Mouse (Mus musculus) stomach, postnatal 0 days (tissue): ENCODE data around the gene Phpt1. TPM values are rescaled to one million over a fixed set of nuclear protein-coding genes. Genes with fewer than 3 reads are reported as not detected.
A peak's percentile ranks its signal among the peaks of the same experiment; 100 is the strongest.

Experiments used
- ATAC-seq: fragments of 200-750 bp; cut with Nextera tagmentation; 2 replicates; pipeline ENCODE4 v1.8.0; 2017; ENCODE audit not compliant: low FRiP score, low TSS enrichment
- DNase-seq: peaks from one replicate; pipeline ENCODE4 v3.0.0-alpha.2; 2016; ENCODE audit warnings: low spot score
- H3K27ac ChIP-seq: fragments of 300-500 bp; sonication (generic); replicated peaks from 2 replicates; pipeline ENCODE4 v1.5.1; 2014; ENCODE audit warnings: mild to moderate bottlenecking, control low read depth
- H3K27me3 ChIP-seq: fragments of 300-500 bp; sonication (generic); 2 replicates; pipeline ENCODE4 v1.6.1; 2014; ENCODE audit warnings: low read length; ENCODE audit not compliant: control insufficient read depth, insufficient read depth
- H3K36me3 ChIP-seq: fragments of 300-500 bp; sonication (generic); 2 replicates; pipeline ENCODE4 v1.6.1; 2014; ENCODE audit warnings: low read length, mixed read lengths; ENCODE audit not compliant: control insufficient read depth, insufficient read depth
- H3K4me1 ChIP-seq: fragments of 300-500 bp; sonication (generic); replicated peaks from 2 replicates; pipeline ENCODE4 v1.6.1; 2014; ENCODE audit warnings: antibody characterized with exemption; ENCODE audit not compliant: control insufficient read depth, insufficient read depth
- H3K4me2 ChIP-seq: fragments of 300-500 bp; sonication (generic); replicated peaks from 2 replicates; pipeline ENCODE4 v1.6.1; 2014; ENCODE audit warnings: low read depth, mild to moderate bottlenecking, control low read depth, moderate library complexity
- H3K4me3 ChIP-seq: fragments of 300-500 bp; sonication (generic); 2 replicates; pipeline ENCODE4 v1.5.1; 2014; ENCODE audit warnings: low read depth, low read length, control low read depth
- H3K9ac ChIP-seq: fragments of 300-500 bp; sonication (generic); 2 replicates; pipeline ENCODE4 v1.6.1; 2014; ENCODE audit warnings: mild to moderate bottlenecking, low read length, control low read depth, mixed read lengths
- H3K9me3 ChIP-seq: fragments of 300-500 bp; sonication (generic); 2 replicates; pipeline ENCODE4 v1.6.1; 2016; ENCODE audit warnings: low read length; ENCODE audit not compliant: control insufficient read depth
- CTCF ChIP-seq: IDR thresholded peaks from 2 replicates; pipeline ENCODE4 v1.5.1; 2016; ENCODE audit warnings: antibody characterized with exemption, low read depth, mild to moderate bottlenecking, moderate library complexity
- EP300 ChIP-seq: optimal IDR thresholded peaks from 2 replicates; pipeline ENCODE3; 2016; ENCODE audit warnings: antibody characterized with exemption
- WGBS: fragments of 180-500 bp; shearing (Covaris S2); extraction: QIAGEN DNeasy Blood & Tissue Kit; methylation state at CpG from one replicate; pipeline ENCODE4 v1.1.7; 2014; 5-methylcytosine and 5-hydroxymethylcytosine counted together
- polyA plus RNA-seq: library from polyadenylated mRNA; unstranded; fragments of >200 nt; fragmentation: Nextera tagmentation; extraction: Ambion mirVana; gene quantifications from 2 replicates; pipeline ENCODE4 v1.2.1, GENCODE M21; 2015

Phpt1 gene
- polyA plus RNA-seq, 1 experiment from 2014 or later, result 87.5 TPM

DNA sequence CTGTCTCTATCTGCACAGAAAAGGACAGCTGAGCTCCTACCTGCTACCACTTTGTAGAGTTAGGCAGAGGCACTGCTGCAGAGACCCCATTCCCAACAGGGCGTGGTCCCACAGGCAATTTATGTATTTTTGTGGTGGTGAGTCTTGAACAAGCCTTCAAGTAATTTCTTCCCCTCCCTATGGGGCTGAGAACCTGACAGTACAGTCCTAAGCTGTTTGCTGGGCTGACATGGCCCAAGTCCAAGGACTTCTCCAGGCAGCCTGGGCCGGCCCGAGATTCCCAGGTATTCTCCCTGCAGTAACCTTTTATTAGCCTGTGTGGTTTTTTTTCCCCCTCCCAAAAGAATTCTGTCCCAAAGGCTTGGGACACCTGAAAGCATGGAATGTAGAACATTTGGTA is 9.1 kb upstream of the Phpt1 start:
- H3K4me1 ChIP-seq, result peaks cover 8% of the 10 kb centered on the region; the same call in 1 of the 2 replicates
- no peak overlapping the region for H3K9ac ChIP-seq
- ATAC-seq (no peak), DNase-seq (no peak)
- peaks cover 7% of the 10 kb centered on the region for H3K36me3 ChIP-seq
- no peak overlapping the region for H3K4me2 ChIP-seq
- no peaks in the 10 kb centered on the region for H3K9me3 ChIP-seq
- no peak for TF ChIP-seq CTCF
- no peak for TF ChIP-seq EP300
- no peak overlapping the region for H3K27ac ChIP-seq
- 82% methylated on average over 3 of the region's 3 CpGs for WGBS
- no peak overlapping the region for H3K4me3 ChIP-seq
- peaks cover 9% of the 10 kb centered on the region for H3K27me3 ChIP-seq

DNA sequence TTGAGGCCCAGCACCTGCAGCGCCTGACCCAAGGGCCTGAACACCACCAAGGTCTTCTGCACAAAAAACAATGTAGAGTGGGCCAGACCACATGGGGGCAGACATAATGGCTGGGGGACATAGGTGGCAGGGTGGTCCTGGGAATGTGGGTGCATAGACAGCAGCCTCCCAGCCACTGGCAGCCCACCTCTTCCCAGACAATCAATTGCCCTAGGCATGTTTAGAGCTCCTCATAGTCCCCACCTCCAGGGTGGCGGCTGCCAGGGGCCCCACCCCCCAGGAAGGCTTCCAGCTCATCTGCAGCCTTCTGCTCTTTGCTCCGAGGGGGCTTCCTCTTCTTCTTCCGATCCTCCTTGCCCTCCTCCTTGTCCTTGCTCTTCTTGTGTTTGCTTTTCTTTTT is 8.5 kb upstream of the Phpt1 start:
- ATAC-seq, result no peak
- DNase-seq, result no peak
- Histone ChIP-seq H3K27ac (no peak overlapping the region), H3K9me3 (no peaks in the 10 kb centered on the region), H3K4me2 (no peak overlapping the region), H3K4me3 (no peak overlapping the region), H3K9ac (no peak overlapping the region), H3K4me1 (peaks cover 8% of the 10 kb centered on the region; the same call in 1 of the 2 replicates), H3K27me3 (peaks cover 15% of the 10 kb centered on the region), H3K36me3 (peaks cover 7% of the 10 kb centered on the region)
- no peak for TF ChIP-seq CTCF
- no peak for TF ChIP-seq EP300
- 44% methylated on average over 3 of the region's 4 CpGs for WGBS

DNA sequence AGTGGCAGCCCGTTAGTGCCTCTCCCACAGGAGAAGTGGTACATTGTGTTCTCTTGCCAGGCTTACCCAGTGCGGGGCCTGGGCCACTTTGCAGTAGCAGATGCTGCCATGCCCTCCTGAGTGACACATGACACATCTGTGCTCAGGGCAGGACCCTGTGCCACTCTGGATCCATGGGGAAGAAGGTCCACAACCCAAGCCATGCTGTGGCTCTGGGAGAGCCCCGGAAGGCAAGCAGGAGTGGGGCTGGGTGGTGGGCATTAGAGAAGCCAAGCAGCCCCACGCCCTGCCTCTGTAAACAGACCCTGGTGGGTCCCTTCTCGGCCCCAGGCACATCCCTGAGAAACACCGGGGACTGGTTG is 8.1 kb upstream of the Phpt1 start:
- Histone ChIP-seq H3K4me1 (peaks cover 8% of the 10 kb centered on the region; the same call in 1 of the 2 replicates), H3K4me3 (no peak overlapping the region), H3K36me3 (peaks cover 7% of the 10 kb centered on the region), H3K9me3 (no peaks in the 10 kb centered on the region), H3K4me2 (no peak overlapping the region), H3K9ac (no peak overlapping the region), H3K27ac (no peak overlapping the region), H3K27me3 (peaks cover 15% of the 10 kb centered on the region)
- TF ChIP-seq CTCF (no peak), EP300 (no peak)
- DNase-seq (no peak), ATAC-seq (no peak)
- 67% methylated on average over 6 of the region's 6 CpGs for WGBS

DNA sequence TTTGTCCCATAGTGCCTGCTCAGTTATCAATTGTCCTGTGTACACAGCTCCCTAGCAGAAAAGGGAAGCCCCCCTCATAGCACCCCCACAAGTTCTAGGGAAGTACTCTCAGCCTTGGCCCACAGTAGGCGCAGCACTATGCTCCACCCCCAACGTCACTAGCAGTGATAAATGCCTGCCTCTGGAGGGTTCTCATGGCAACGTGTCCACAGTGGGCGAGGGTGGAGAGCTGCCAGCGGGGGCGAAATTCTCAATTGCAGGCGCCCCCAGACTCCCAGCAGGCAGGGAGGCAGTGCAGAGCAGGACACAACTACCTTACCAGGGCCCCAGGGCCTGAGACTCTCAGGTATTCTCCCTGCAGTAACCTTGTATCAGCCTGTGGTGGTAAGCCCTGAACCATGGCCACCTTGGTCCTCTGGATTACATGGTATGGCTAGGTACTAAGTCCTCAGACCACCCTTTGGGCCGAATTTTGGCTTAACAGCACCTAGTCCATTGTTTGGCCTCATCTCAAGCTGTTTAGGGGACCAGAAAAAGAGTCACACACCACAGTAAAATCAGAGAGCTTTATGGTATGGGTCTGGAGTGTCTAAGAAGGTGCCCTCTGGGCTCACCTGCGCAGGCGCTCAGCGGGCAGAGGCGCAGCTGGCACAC is 7.6 kb upstream of the Phpt1 start:
- peaks cover 7% of the 10 kb centered on the region for H3K36me3 ChIP-seq
- peaks cover 19% of the 10 kb centered on the region for H3K27me3 ChIP-seq
- H3K27ac ChIP-seq, result no peak overlapping the region
- 0 out of 2 replicates have a peak, but pooled peaks have one; percentile 9 for ATAC-seq
- TF ChIP-seq EP300, result no peak
- 0 out of 2 replicates have a peak, but pooled peaks have one; percentile 3 for TF ChIP-seq CTCF
- H3K4me3 ChIP-seq, result no peak overlapping the region
- 45% methylated on average over 12 of the region's 12 CpGs for WGBS
- DNase-seq, result peak; percentile 46
- H3K4me1 ChIP-seq, result peaks cover 8% of the 10 kb centered on the region; the same call in 1 of the 2 replicates
- H3K4me2 ChIP-seq, result no peak overlapping the region
- no peaks in the 10 kb centered on the region for H3K9me3 ChIP-seq
- H3K9ac ChIP-seq, result 0 out of 2 replicates have a peak overlapping the region, but pooled peaks have one; percentile 38

DNA sequence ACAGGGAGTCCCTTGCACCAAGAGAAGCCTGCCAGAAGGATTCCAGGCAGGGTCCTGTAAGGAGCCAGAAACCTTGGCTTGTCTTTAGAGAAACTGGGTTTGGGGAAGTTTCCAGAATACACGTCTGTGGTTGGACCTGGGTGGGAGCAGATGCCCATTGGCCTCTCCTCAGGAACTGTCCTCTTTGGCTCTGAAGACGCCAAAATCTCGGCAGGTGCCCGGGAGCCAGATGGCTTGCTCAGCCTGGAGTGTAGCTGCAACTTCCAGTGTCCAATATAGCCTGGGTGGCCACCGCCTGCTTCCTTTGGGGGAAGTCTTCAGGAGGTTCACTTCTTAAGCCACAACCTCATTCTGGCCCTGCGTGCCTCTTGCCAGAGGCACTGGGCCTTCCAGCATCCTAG is 6.9 kb upstream of the Phpt1 start:
- Histone ChIP-seq H3K36me3 (peaks cover 7% of the 10 kb centered on the region), H3K4me3 (peak overlapping the region; percentile 32; the same call in 1 of the 2 replicates), H3K9me3 (no peaks in the 10 kb centered on the region), H3K27me3 (peaks cover 20% of the 10 kb centered on the region), H3K4me1 (peaks cover 8% of the 10 kb centered on the region; the same call in 1 of the 2 replicates), H3K9ac (peak overlapping the region; percentile 38; the same call in 1 of the 2 replicates), H3K4me2 (peak overlapping the region; percentile 67), H3K27ac (no peak overlapping the region)
- no peak for TF ChIP-seq CTCF
- no peak for TF ChIP-seq EP300
- ATAC-seq, result no peak
- no peak for DNase-seq
- 26% methylated on average over 6 of the region's 6 CpGs for WGBS

DNA sequence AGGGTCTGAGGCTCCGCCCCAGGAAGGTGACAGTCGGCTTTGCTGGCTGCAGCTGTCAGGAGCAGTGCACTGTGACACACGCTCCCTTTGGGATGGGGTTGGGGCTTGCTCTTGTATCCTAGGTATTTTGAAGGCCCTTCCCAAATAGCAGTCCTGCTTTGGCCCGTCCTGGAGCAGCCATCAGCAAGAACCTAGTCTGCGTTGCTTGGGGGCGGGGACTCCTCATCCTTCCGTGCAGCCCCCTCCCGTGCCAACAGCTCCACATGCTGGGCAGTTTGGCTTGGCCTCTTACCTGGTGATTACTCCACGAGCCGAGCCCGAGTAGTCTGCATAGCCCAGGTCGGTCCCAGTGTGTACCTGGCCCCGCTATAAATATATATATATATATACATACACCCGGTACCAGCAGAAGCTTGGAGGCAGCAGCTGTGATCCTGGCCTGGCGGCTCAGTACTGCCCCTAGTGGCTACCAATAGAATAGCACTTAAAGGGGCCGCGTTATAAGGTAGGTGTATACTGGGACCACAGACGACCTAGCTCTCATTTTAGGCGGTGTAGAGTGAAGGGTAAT is 6.4 kb upstream of the Phpt1 start, which contains the start of gene Ajm1:
Gene Ajm1 (minus strand): TSS at position 464 of the 571 bp plus-strand sequence.
- peak; percentile 61 for ATAC-seq
- peaks cover 26% of the 10 kb centered on the region for H3K27me3 ChIP-seq
- peak within 1 kb of the TSS; percentile 38; the same call in 1 of the 2 replicates for H3K9ac ChIP-seq
- peak; percentile 69 for DNase-seq
- no peaks in the 10 kb centered on the region for H3K9me3 ChIP-seq
- H3K4me3 ChIP-seq, result peak within 1 kb of the TSS; percentile 32
- H3K4me2 ChIP-seq, result peak within 1 kb of the TSS; percentile 67
- peaks cover 7% of the 10 kb centered on the region for H3K36me3 ChIP-seq
- TF ChIP-seq CTCF, result peak; percentile 92
- no peak for TF ChIP-seq EP300
- no peak within 1 kb of the TSS for H3K27ac ChIP-seq
- 5% methylated on average over 19 of the region's 19 CpGs for WGBS
- peaks cover 8% of the 10 kb centered on the region; the same call in 1 of the 2 replicates for H3K4me1 ChIP-seq
